Mouse (Mus musculus) cerebellum, postnatal 10 days (tissue): ENCODE measurements around the gene Baiap2.

ENCODE experiments used
- DNase-seq, 2 experiments: peaks; one replicate each; pipeline ENCODE4 v3.0.0; 2021; ENCODE audit warnings: mixed read lengths in 2 of 2

The Baiap2 gene

GRCm38 (mm10) chr11:119942727-119943427, at the start of gene Baiap2:
Baiap2 (plus strand) TSS chr11:119942763.
- peak; percentile 100 for DNase-seq

GRCm38 (mm10) chr11:119893667-119894236, 48.8 kb upstream of the Baiap2 start:
- DNase-seq = peak; percentile 37 to 44

GRCm38 (mm10) chr11:119894634-119895033, 47.9 kb upstream of the Baiap2 start:
- no peak for DNase-seq

- DNase-seq = no peak
These were observed 45.5 kb upstream of the Baiap2 start for GRCm38 (mm10) chr11:119897041-119897440.

- DNase-seq = no peak
These were observed 43.6 kb upstream of the Baiap2 start for GRCm38 (mm10) chr11:119898976-119899375.

GRCm38 (mm10) chr11:119901174-119901573, 41.4 kb upstream of the Baiap2 start:
- DNase-seq = no peak

GRCm38 (mm10) chr11:119902891-119903290, 39.7 kb upstream of the Baiap2 start:
- no peak for DNase-seq

- peak; percentile 88 to 90 for DNase-seq
These were observed 37.8 kb upstream of the Baiap2 start for GRCm38 (mm10) chr11:119904621-119905286.

GRCm38 (mm10) chr11:119905794-119906193, 36.8 kb upstream of the Baiap2 start:
- DNase-seq = peak; percentile 84 to 87

GRCm38 (mm10) chr11:119907006-119907650, 35.4 kb upstream of the Baiap2 start:
- peak in 1 of 2 experiments; percentile 47 for DNase-seq

GRCm38 (mm10) chr11:119907711-119908110, 34.9 kb upstream of the Baiap2 start:
- peak; percentile 73 to 76 for DNase-seq

- peak; percentile 89 to 93 for DNase-seq
These were observed 33.1 kb upstream of the Baiap2 start for GRCm38 (mm10) chr11:119909436-119909835.

- DNase-seq = peak; percentile 44 to 54
These were observed 29.7 kb upstream of the Baiap2 start for GRCm38 (mm10) chr11:119912845-119913244.

- DNase-seq = peak; percentile 95
These were observed 29.1 kb upstream of the Baiap2 start, which contains the start of gene Chmp6 for GRCm38 (mm10) chr11:119913291-119913934. Chmp6 (plus strand) TSS chr11:119913441.

- no peak for DNase-seq
These were observed 28.6 kb upstream of the Baiap2 start for GRCm38 (mm10) chr11:119913935-119914314.

GRCm38 (mm10) chr11:119914381-119914780, 28.2 kb upstream of the Baiap2 start:
- peak in 1 of 2 experiments; percentile 13 for DNase-seq

GRCm38 (mm10) chr11:119915666-119916065, 26.9 kb upstream of the Baiap2 start:
- DNase-seq = peak in 1 of 2 experiments; percentile 19

- DNase-seq = peak; percentile 53 to 54
These were observed 26.3 kb upstream of the Baiap2 start for GRCm38 (mm10) chr11:119916102-119916790.

- peak in 1 of 2 experiments; percentile 14 for DNase-seq
These were observed 25.6 kb upstream of the Baiap2 start for GRCm38 (mm10) chr11:119916834-119917469.

- peak in 1 of 2 experiments; percentile 19 for DNase-seq
These were observed 24.0 kb upstream of the Baiap2 start for GRCm38 (mm10) chr11:119918521-119918920.

- DNase-seq = no peak
These were observed 23.1 kb upstream of the Baiap2 start for GRCm38 (mm10) chr11:119919432-119919831.
